Mouse (Mus musculus): Measurements from ENCODE around the gene Cnot10.

GRCm38 (mm10) chr9:114682193-114682592 lies 42.2 kb upstream of the Cnot10 start:
- TF ChIP-seq POLR2A (IDR thresholded peaks at IDR 0.05; ENCODE audit: borderline replicate concordance, low read depth, low read length) (no peak), CTCF (IDR thresholded peaks at IDR 0.05; ENCODE audit: low read depth, low read length) (no peak)
